Mouse (Mus musculus) thymus, postnatal 14 days (tissue): ENCODE measurements at regions not wholly inside any gene's neighbourhood (a gene's known extent, or its start where the extent isn't known, plus 50 kb on each side); places are given as distances from the start of the nearest gene placed in this dataset.

Source experiments
- DNase-seq: peaks from one replicate; pipeline ENCODE4 v3.0.0; 2021

- no peak for DNase-seq
Measured at GRCm38 (mm10) chr2:50916323-50917221, 232.3 kb downstream of the Rnd3 start.

GRCm38 (mm10) chr2:50915149-50915548, 233.8 kb downstream of the Rnd3 start:
- DNase-seq, result no peak

- DNase-seq, result no peak
Measured at GRCm38 (mm10) chr2:50914176-50914575, 234.7 kb downstream of the Rnd3 start.

GRCm38 (mm10) chr2:50908762-50909161, 240.1 kb downstream of the Rnd3 start:
- no peak for DNase-seq

- no peak for DNase-seq
Measured at GRCm38 (mm10) chr2:50902701-50903100, 246.2 kb downstream of the Rnd3 start.

- DNase-seq, result no peak
Measured at GRCm38 (mm10) chr2:50902220-50902619, 246.7 kb downstream of the Rnd3 start.

- DNase-seq, result no peak
Measured at GRCm38 (mm10) chr2:50888992-50889391, 259.9 kb downstream of the Rnd3 start.

- DNase-seq, result no peak
Measured at GRCm38 (mm10) chr2:50887954-50888353, 261.0 kb downstream of the Rnd3 start.

- no peak for DNase-seq
Measured at GRCm38 (mm10) chr2:50885924-50886315, 263.0 kb downstream of the Rnd3 start.

GRCm38 (mm10) chr2:50885280-50885923, 263.5 kb downstream of the Rnd3 start:
- no peak for DNase-seq

GRCm38 (mm10) chr2:50881514-50882038, 267.3 kb downstream of the Rnd3 start:
- DNase-seq, result no peak

- DNase-seq, result no peak
Measured at GRCm38 (mm10) chr2:50880806-50881205, 268.1 kb downstream of the Rnd3 start.

GRCm38 (mm10) chr2:50877716-50878115, 271.2 kb downstream of the Rnd3 start:
- no peak for DNase-seq

GRCm38 (mm10) chr2:50875072-50875471, 273.8 kb downstream of the Rnd3 start:
- DNase-seq, result no peak

GRCm38 (mm10) chr2:50853538-50854244, 295.2 kb downstream of the Rnd3 start:
- no peak for DNase-seq

GRCm38 (mm10) chr2:50852413-50852919, 296.4 kb downstream of the Rnd3 start:
- DNase-seq, result no peak

- no peak for DNase-seq
Measured at GRCm38 (mm10) chr2:50850071-50850470, 298.8 kb downstream of the Rnd3 start.

- no peak for DNase-seq
Measured at GRCm38 (mm10) chr2:50841881-50842280, 307.0 kb downstream of the Rnd3 start.

- no peak for DNase-seq
Measured at GRCm38 (mm10) chr2:50835511-50836320, 313.2 kb downstream of the Rnd3 start.

GRCm38 (mm10) chr2:50833791-50834190, 315.1 kb downstream of the Rnd3 start:
- no peak for DNase-seq

- no peak for DNase-seq
Measured at GRCm38 (mm10) chr2:50832471-50832870, 316.4 kb downstream of the Rnd3 start.

- DNase-seq, result peak; percentile 25
Measured at GRCm38 (mm10) chr2:50830056-50830720, 318.7 kb downstream of the Rnd3 start.
